Mouse (Mus musculus): Measurements from ENCODE around the gene Gm5152.
"Not testable (repeated sequence)": the region's sequence is repeated elsewhere in the genome, so short reads cannot be mapped to it uniquely, and the experiment has no call there.

Gene Gm5152

GRCm38 (mm10) chr5:10246426-10246825 lies at the start of gene Gm5152:
Gene Gm5152, minus strand, starts transcription at chr5:10246526.
- DNase-seq (ENCODE audit: low spot score) = not testable (repeated sequence)

- not testable (repeated sequence) for DNase-seq (ENCODE audit: low spot score)
These were observed 8.4 kb upstream of the Gm5152 start for GRCm38 (mm10) chr5:10254768-10255167.

GRCm38 (mm10) chr5:10245770-10246169 lies 556 bp downstream of the Gm5152 start:
- DNase-seq (ENCODE audit: low spot score) = not testable (repeated sequence)

GRCm38 (mm10) chr5:10240436-10240835 lies 5.9 kb downstream of the Gm5152 start:
- not testable (repeated sequence) for DNase-seq (ENCODE audit: low spot score)

GRCm38 (mm10) chr5:10220317-10220716 lies 26.0 kb downstream of the Gm5152 start:
- DNase-seq (ENCODE audit: low spot score) = no peak

GRCm38 (mm10) chr5:10203067-10203466 lies 43.3 kb downstream of the Gm5152 start:
- no peak for DNase-seq (ENCODE audit: low spot score)

- DNase-seq (ENCODE audit: low spot score) = no peak
These were observed 49.4 kb downstream of the Gm5152 start for GRCm38 (mm10) chr5:10196880-10197279.

Measured in MN1 (cell line).